Comparison of ENCODE assay signal across 8 mouse cellular contexts in the genomic region with DNA sequence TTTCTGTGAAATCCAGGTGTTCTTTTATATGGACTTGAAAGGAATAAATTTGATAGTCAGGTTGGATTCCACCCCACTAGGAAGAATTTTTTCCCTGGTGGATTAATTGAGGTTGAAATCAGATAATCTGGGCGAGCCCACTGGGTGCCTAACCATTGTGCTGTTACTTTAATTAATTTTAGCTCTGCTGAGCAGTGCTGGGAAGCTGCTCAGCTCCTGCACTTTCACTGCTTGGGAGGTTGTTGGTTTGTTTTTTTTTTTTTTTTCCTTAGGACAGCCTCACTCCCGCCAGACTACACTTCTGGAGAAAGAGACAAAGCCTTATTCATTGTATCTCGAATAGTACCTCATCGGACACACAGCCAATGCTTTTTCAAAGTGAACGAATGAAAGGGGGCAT.
DNase-seq lines count a peak whose midpoint lies in the region; ATAC-seq and TF ChIP-seq lines count a peak whose summit lies in the region.
"Had no signal": no experiment of that assay in that cellular context is flagged by ENCODE, and none has a peak within 500 bp of the region (broad histone marks: within the 10 kb centered on the region; RNA-seq: fewer than 3 reads in every experiment).

No protein-coding gene starts in this region.

- H3K9me3 ChIP-seq in kidney, embryonic 14.5 days (ENCODE audit: control insufficient read depth, low read length): no peaks in the 10 kb centered on the region
- no peaks in the 10 kb centered on the region for H3K9me3 ChIP-seq in neural tube, embryonic 11.5 days (ENCODE audit: control insufficient read depth, low read length)
- H3K9me3 ChIP-seq in stomach, postnatal 0 days (ENCODE audit: control insufficient read depth, low read length): no peaks in the 10 kb centered on the region

- peak; percentile 24; the same call in 1 of the 2 replicates for ATAC-seq in kidney, embryonic 14.5 days (ENCODE audit: low FRiP score, low TSS enrichment)
- ATAC-seq in neural tube, embryonic 11.5 days (ENCODE audit: insufficient read depth, low FRiP score, low TSS enrichment): no peak
- no peak for ATAC-seq in stomach, postnatal 0 days (ENCODE audit: low FRiP score, low TSS enrichment)

- no peak overlapping the region for H3K4me3 ChIP-seq in kidney, embryonic 14.5 days (ENCODE audit: low read length)
- H3K4me3 ChIP-seq in neural tube, embryonic 11.5 days (ENCODE audit: low read depth, low read length): no peak overlapping the region
- H3K4me3 ChIP-seq in stomach, postnatal 0 days (ENCODE audit: low read depth, low read length): no peak overlapping the region

- 18% methylated on average over 5 of the region's 5 CpGs for WGBS in kidney, embryonic 14.5 days
- WGBS in neural tube, embryonic 11.5 days: 26% methylated on average over 5 of the region's 5 CpGs
- 73% methylated on average over 5 of the region's 5 CpGs for WGBS in stomach, postnatal 0 days

- no peak for TF ChIP-seq CTCF in stomach, postnatal 0 days (IDR thresholded peaks at IDR 0.05; ENCODE audit: low read depth)

- no peaks in the 10 kb centered on the region for H3K36me3 ChIP-seq in kidney, embryonic 14.5 days (ENCODE audit: control insufficient read depth, insufficient read depth, low read length)
- no peaks in the 10 kb centered on the region for H3K36me3 ChIP-seq in neural tube, embryonic 11.5 days (ENCODE audit: control insufficient read depth, insufficient read depth, low read length)
- no peaks in the 10 kb centered on the region for H3K36me3 ChIP-seq in stomach, postnatal 0 days (ENCODE audit: control insufficient read depth, insufficient read depth, low read length)

- H3K9ac ChIP-seq in kidney, embryonic 14.5 days (ENCODE audit: low read depth, low read length): no peak overlapping the region
- H3K9ac ChIP-seq in neural tube, embryonic 11.5 days (ENCODE audit: low read length): no peak overlapping the region
- no peak overlapping the region for H3K9ac ChIP-seq in stomach, postnatal 0 days (ENCODE audit: low read length)

- no peaks in the 10 kb centered on the region for H3K27me3 ChIP-seq in kidney, embryonic 14.5 days (ENCODE audit: control insufficient read depth, insufficient read depth, low read length)
- H3K27me3 ChIP-seq in neural tube, embryonic 11.5 days (ENCODE audit: control insufficient read depth, insufficient read depth, low read length): no peaks in the 10 kb centered on the region
- H3K27me3 ChIP-seq in stomach, postnatal 0 days (ENCODE audit: control insufficient read depth, insufficient read depth, low read length): no peaks in the 10 kb centered on the region
- H3K27me3 ChIP-seq: CH12.LX had no signal

- TF ChIP-seq EP300 in stomach, postnatal 0 days (optimal IDR thresholded peaks at IDR 0.05): no peak

- peaks cover 44% of the 10 kb centered on the region for H3K4me1 ChIP-seq in kidney, embryonic 14.5 days (ENCODE audit: control insufficient read depth, insufficient read depth, low read length)
- peaks cover 16% of the 10 kb centered on the region for H3K4me1 ChIP-seq in neural tube, embryonic 11.5 days (ENCODE audit: control insufficient read depth, insufficient read depth, low read length)
- no peaks in the 10 kb centered on the region for H3K4me1 ChIP-seq in stomach, postnatal 0 days (replicated peaks; ENCODE audit: control insufficient read depth, insufficient read depth)

- H3K27ac ChIP-seq in kidney, embryonic 14.5 days (ENCODE audit: low read depth, low read length): peak overlapping the region; percentile 84
- H3K27ac ChIP-seq in neural tube, embryonic 11.5 days (ENCODE audit: low read depth, low read length): peak overlapping the region; percentile 76
- H3K27ac ChIP-seq in stomach, postnatal 0 days (replicated peaks): no peak overlapping the region

- DNase-seq in kidney, postnatal 14 days: no peak
- no peak for DNase-seq in neural tube, embryonic 11.5 days (ENCODE audit: low spot score)
- DNase-seq in neural tube, embryonic 10.5 days (ENCODE audit: extremely low spot score, low spot score): no peak
- peak; percentile 23 for DNase-seq in forelimb bud, embryonic 11.5 days (ENCODE audit: low read depth, low spot score)
- DNase-seq in adrenal gland, postnatal 14 days: no peak
- DNase-seq in stomach, postnatal 0 days (ENCODE audit: low spot score): no peak

- H3K4me2 ChIP-seq in kidney, embryonic 14.5 days (replicated peaks; ENCODE audit: low read depth, low read length): peak overlapping the region; percentile 17
- no peak overlapping the region for H3K4me2 ChIP-seq in neural tube, embryonic 11.5 days (ENCODE audit: low read depth)
- H3K4me2 ChIP-seq in stomach, postnatal 0 days (replicated peaks; ENCODE audit: low read depth): no peak overlapping the region
